Mouse (Mus musculus): ENCODE measurements at regions not wholly inside any gene's neighbourhood (a gene's known extent, or its start where the extent isn't known, plus 50 kb on each side); places are given as distances from the start of the nearest gene placed in this dataset.

- Histone ChIP-seq H3K9me3 (ENCODE audit: control insufficient read depth, low read length) (no peaks in the 10 kb centered on the region), H3K27ac (ENCODE audit: low read depth, low read length) (no peak overlapping the region), H3K4me2 (ENCODE audit: low read length) (no peak overlapping the region), H3K9ac (ENCODE audit: low read depth, low read length) (no peak overlapping the region), H3K4me1 (ENCODE audit: control insufficient read depth, insufficient read depth, low read depth, low read length) (no peaks in the 10 kb centered on the region), H3K27me3 (replicated peaks; ENCODE audit: control insufficient read depth, insufficient read depth, low read length) (no peaks in the 10 kb centered on the region), H3K4me3 (ENCODE audit: low read length) (no peak overlapping the region), H3K36me3 (ENCODE audit: control insufficient read depth, insufficient read depth, low read length) (no peaks in the 10 kb centered on the region)
- WGBS, result 73% methylated on average over 3 of the region's 3 CpGs
- no peak for ATAC-seq
Measured at GRCm38 (mm10) chr2:117587381-117587780, 244.6 kb upstream of the Rasgrp1 start.

- Histone ChIP-seq H3K9me3 (ENCODE audit: control insufficient read depth, low read length) (no peaks in the 10 kb centered on the region), H3K36me3 (ENCODE audit: control insufficient read depth, insufficient read depth, low read length) (no peaks in the 10 kb centered on the region), H3K4me3 (ENCODE audit: low read length) (no peak overlapping the region), H3K27ac (ENCODE audit: low read depth, low read length) (no peak overlapping the region), H3K4me2 (ENCODE audit: low read length) (no peak overlapping the region), H3K9ac (ENCODE audit: low read depth, low read length) (no peak overlapping the region), H3K4me1 (ENCODE audit: control insufficient read depth, insufficient read depth, low read depth, low read length) (no peaks in the 10 kb centered on the region), H3K27me3 (replicated peaks; ENCODE audit: control insufficient read depth, insufficient read depth, low read length) (no peaks in the 10 kb centered on the region)
- no peak for ATAC-seq
- 61% methylated on average over 2 of the region's 2 CpGs for whole genome bisulfite sequencing
Measured at GRCm38 (mm10) chr2:117595028-117595427, 252.2 kb upstream of the Rasgrp1 start.

- Histone ChIP-seq H3K27ac (ENCODE audit: low read depth, low read length) (no peak overlapping the region), H3K9me3 (ENCODE audit: control insufficient read depth, low read length) (no peaks in the 10 kb centered on the region), H3K27me3 (replicated peaks; ENCODE audit: control insufficient read depth, insufficient read depth, low read length) (no peaks in the 10 kb centered on the region), H3K4me2 (ENCODE audit: low read length) (no peak overlapping the region), H3K4me3 (ENCODE audit: low read length) (no peak overlapping the region), H3K9ac (ENCODE audit: low read depth, low read length) (no peak overlapping the region), H3K4me1 (ENCODE audit: control insufficient read depth, insufficient read depth, low read depth, low read length) (no peaks in the 10 kb centered on the region), H3K36me3 (ENCODE audit: control insufficient read depth, insufficient read depth, low read length) (no peaks in the 10 kb centered on the region)
- ATAC-seq, result no peak
Measured at GRCm38 (mm10) chr2:117597573-117597972, 254.8 kb upstream of the Rasgrp1 start.

GRCm38 (mm10) chr2:117614772-117615171 is 272.0 kb upstream of the Rasgrp1 start:
- peaks cover 4% of the 10 kb centered on the region; the same call in 1 of the 2 replicates for H3K4me1 ChIP-seq (ENCODE audit: control insufficient read depth, insufficient read depth, low read depth, low read length)
- no peaks in the 10 kb centered on the region for H3K9me3 ChIP-seq (ENCODE audit: control insufficient read depth, low read length)
- ATAC-seq, result no peak
- H3K27me3 ChIP-seq (replicated peaks; ENCODE audit: control insufficient read depth, insufficient read depth, low read length), result no peaks in the 10 kb centered on the region
- no peak overlapping the region for H3K9ac ChIP-seq (ENCODE audit: low read depth, low read length)
- H3K27ac ChIP-seq (ENCODE audit: low read depth, low read length), result no peak overlapping the region
- 26% methylated on average over 1 of the region's 1 CpGs for WGBS
- H3K4me2 ChIP-seq (ENCODE audit: low read length), result no peak overlapping the region
- no peaks in the 10 kb centered on the region for H3K36me3 ChIP-seq (ENCODE audit: control insufficient read depth, insufficient read depth, low read length)
- H3K4me3 ChIP-seq (ENCODE audit: low read length), result no peak overlapping the region

GRCm38 (mm10) chr2:117618063-117618462 is 275.3 kb upstream of the Rasgrp1 start:
- no peak overlapping the region for H3K9ac ChIP-seq (ENCODE audit: low read depth, low read length)
- no peaks in the 10 kb centered on the region for H3K36me3 ChIP-seq (ENCODE audit: control insufficient read depth, insufficient read depth, low read length)
- no peaks in the 10 kb centered on the region for H3K9me3 ChIP-seq (ENCODE audit: control insufficient read depth, low read length)
- H3K4me2 ChIP-seq (ENCODE audit: low read length), result no peak overlapping the region
- no peak for ATAC-seq
- H3K27me3 ChIP-seq (replicated peaks; ENCODE audit: control insufficient read depth, insufficient read depth, low read length), result no peaks in the 10 kb centered on the region
- H3K4me3 ChIP-seq (ENCODE audit: low read length), result no peak overlapping the region
- peaks cover 4% of the 10 kb centered on the region; the same call in 1 of the 2 replicates for H3K4me1 ChIP-seq (ENCODE audit: control insufficient read depth, insufficient read depth, low read depth, low read length)
- 81% methylated on average over 3 of the region's 3 CpGs for WGBS
- no peak overlapping the region for H3K27ac ChIP-seq (ENCODE audit: low read depth, low read length)

GRCm38 (mm10) chr2:117623955-117624354 is 281.2 kb upstream of the Rasgrp1 start:
- no peaks in the 10 kb centered on the region for H3K36me3 ChIP-seq (ENCODE audit: control insufficient read depth, insufficient read depth, low read length)
- H3K27me3 ChIP-seq (replicated peaks; ENCODE audit: control insufficient read depth, insufficient read depth, low read length), result no peaks in the 10 kb centered on the region
- H3K27ac ChIP-seq (ENCODE audit: low read depth, low read length), result no peak overlapping the region
- 43% methylated on average over 3 of the region's 3 CpGs for WGBS
- no peaks in the 10 kb centered on the region for H3K4me1 ChIP-seq (ENCODE audit: control insufficient read depth, insufficient read depth, low read depth, low read length)
- no peak overlapping the region for H3K4me2 ChIP-seq (ENCODE audit: low read length)
- ATAC-seq, result no peak
- H3K9me3 ChIP-seq (ENCODE audit: control insufficient read depth, low read length), result no peaks in the 10 kb centered on the region
- no peak overlapping the region for H3K9ac ChIP-seq (ENCODE audit: low read depth, low read length)
- H3K4me3 ChIP-seq (ENCODE audit: low read length), result no peak overlapping the region

- Histone ChIP-seq H3K4me2 (ENCODE audit: low read length) (no peak overlapping the region), H3K27ac (ENCODE audit: low read depth, low read length) (no peak overlapping the region), H3K9me3 (ENCODE audit: control insufficient read depth, low read length) (no peaks in the 10 kb centered on the region), H3K36me3 (ENCODE audit: control insufficient read depth, insufficient read depth, low read length) (no peaks in the 10 kb centered on the region), H3K4me3 (ENCODE audit: low read length) (no peak overlapping the region), H3K27me3 (replicated peaks; ENCODE audit: control insufficient read depth, insufficient read depth, low read length) (no peaks in the 10 kb centered on the region), H3K9ac (ENCODE audit: low read depth, low read length) (no peak overlapping the region), H3K4me1 (ENCODE audit: control insufficient read depth, insufficient read depth, low read depth, low read length) (no peaks in the 10 kb centered on the region)
- no peak for ATAC-seq
- 72% methylated on average over 4 of the region's 4 CpGs for WGBS
Measured at GRCm38 (mm10) chr2:117634906-117635305, 292.1 kb upstream of the Rasgrp1 start.

- Histone ChIP-seq H3K4me3 (ENCODE audit: low read length) (no peak overlapping the region), H3K27ac (ENCODE audit: low read depth, low read length) (no peak overlapping the region), H3K4me2 (ENCODE audit: low read length) (no peak overlapping the region), H3K9me3 (ENCODE audit: control insufficient read depth, low read length) (no peaks in the 10 kb centered on the region), H3K27me3 (replicated peaks; ENCODE audit: control insufficient read depth, insufficient read depth, low read length) (no peaks in the 10 kb centered on the region), H3K9ac (ENCODE audit: low read depth, low read length) (no peak overlapping the region), H3K4me1 (ENCODE audit: control insufficient read depth, insufficient read depth, low read depth, low read length) (no peaks in the 10 kb centered on the region), H3K36me3 (ENCODE audit: control insufficient read depth, insufficient read depth, low read length) (no peaks in the 10 kb centered on the region)
- no peak for ATAC-seq
- WGBS, result 52% methylated on average over 2 of the region's 2 CpGs
Measured at GRCm38 (mm10) chr2:117637397-117637796, 294.6 kb upstream of the Rasgrp1 start.

- ATAC-seq, result no peak
- Histone ChIP-seq H3K27me3 (replicated peaks; ENCODE audit: control insufficient read depth, insufficient read depth, low read length) (no peaks in the 10 kb centered on the region), H3K36me3 (ENCODE audit: control insufficient read depth, insufficient read depth, low read length) (no peaks in the 10 kb centered on the region), H3K4me2 (ENCODE audit: low read length) (no peak overlapping the region), H3K4me1 (ENCODE audit: control insufficient read depth, insufficient read depth, low read depth, low read length) (no peaks in the 10 kb centered on the region), H3K9me3 (ENCODE audit: control insufficient read depth, low read length) (no peaks in the 10 kb centered on the region), H3K4me3 (ENCODE audit: low read length) (no peak overlapping the region), H3K27ac (ENCODE audit: low read depth, low read length) (no peak overlapping the region), H3K9ac (ENCODE audit: low read depth, low read length) (no peak overlapping the region)
Measured at GRCm38 (mm10) chr2:117652101-117652500, 309.3 kb upstream of the Rasgrp1 start.

GRCm38 (mm10) chr2:117652647-117653046 is 309.8 kb upstream of the Rasgrp1 start:
- H3K9me3 ChIP-seq (ENCODE audit: control insufficient read depth, low read length), result no peaks in the 10 kb centered on the region
- H3K9ac ChIP-seq (ENCODE audit: low read depth, low read length), result no peak overlapping the region
- H3K4me2 ChIP-seq (ENCODE audit: low read length), result no peak overlapping the region
- no peaks in the 10 kb centered on the region for H3K27me3 ChIP-seq (replicated peaks; ENCODE audit: control insufficient read depth, insufficient read depth, low read length)
- no peaks in the 10 kb centered on the region for H3K4me1 ChIP-seq (ENCODE audit: control insufficient read depth, insufficient read depth, low read depth, low read length)
- H3K36me3 ChIP-seq (ENCODE audit: control insufficient read depth, insufficient read depth, low read length), result no peaks in the 10 kb centered on the region
- no peak overlapping the region for H3K4me3 ChIP-seq (ENCODE audit: low read length)
- 59% methylated on average over 2 of the region's 2 CpGs for WGBS
- no peak overlapping the region for H3K27ac ChIP-seq (ENCODE audit: low read depth, low read length)
- ATAC-seq, result no peak
